Mouse (Mus musculus) G1E (cell line): ENCODE measurements around the gene Ggact.

Experiments used
- CTCF ChIP-seq: IDR thresholded peaks from 2 replicates; pipeline ENCODE4 v1.5.1; 2012; ENCODE audit warnings: low read depth, low read length, inconsistent platforms, mixed read lengths
- GATA1 ChIP-seq: IDR thresholded peaks from 2 replicates; pipeline ENCODE4 v1.6.1; 2012; ENCODE audit warnings: borderline replicate concordance, low read length, inconsistent platforms, mixed read lengths
- POLR2AphosphoS5 ChIP-seq: IDR thresholded peaks from 2 replicates; pipeline ENCODE4 v1.6.1; 2012; ENCODE audit warnings: low read depth, low read length, inconsistent platforms; ENCODE audit not compliant: insufficient replicate concordance
- TAL1 ChIP-seq: conservative IDR thresholded peaks from 2 replicates; pipeline ENCODE4 v1.6.1; 2012; ENCODE audit warnings: low read depth, low read length, inconsistent platforms, mixed read lengths

DNA sequence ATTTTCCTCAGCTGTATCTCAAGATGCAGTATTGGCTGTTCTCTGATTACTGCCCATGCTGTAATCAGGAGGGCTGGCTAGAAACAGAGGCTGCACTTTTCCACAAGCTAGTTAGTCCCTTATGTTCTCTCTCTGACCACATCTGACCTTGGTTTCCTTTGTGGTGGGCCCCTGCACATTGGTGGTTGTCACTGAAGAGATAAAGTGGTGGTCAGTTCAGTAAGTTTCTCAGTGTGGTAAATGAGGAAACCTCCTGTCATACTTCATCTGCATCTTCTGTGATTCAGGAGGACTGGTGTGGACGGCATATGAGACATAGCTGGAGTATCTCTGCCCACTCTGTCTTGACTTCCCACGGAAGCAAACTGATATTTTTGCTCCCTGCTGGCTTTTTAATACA is 125.4 kb downstream of the Ggact start:
- TF ChIP-seq CTCF: no peak
- TF ChIP-seq TAL1: no peak
- TF ChIP-seq GATA1: no peak
- no peak for TF ChIP-seq POLR2AphosphoS5
